Mouse (Mus musculus) brain, embryonic 14.5 days (tissue): Measurements from ENCODE around the gene Phkb.

Source experiments
- CTCF ChIP-seq: fragments of 200-500 bp; IDR thresholded peaks from 2 replicates; pipeline ENCODE4 v1.5.1; 2012; ENCODE audit warnings: inconsistent platforms, mild to moderate bottlenecking, moderate library complexity, borderline replicate concordance; ENCODE audit not compliant: insufficient read depth, insufficient read length; ENCODE audit errors: extremely low read depth
- POLR2A ChIP-seq: fragments of 200-500 bp; IDR thresholded peaks from 2 replicates; pipeline ENCODE4 v1.6.1; 2012; ENCODE audit warnings: mild to moderate bottlenecking, inconsistent platforms, borderline replicate concordance; ENCODE audit not compliant: poor library complexity, insufficient read depth, insufficient read length, severe bottlenecking; ENCODE audit errors: extremely low read depth

DNA sequence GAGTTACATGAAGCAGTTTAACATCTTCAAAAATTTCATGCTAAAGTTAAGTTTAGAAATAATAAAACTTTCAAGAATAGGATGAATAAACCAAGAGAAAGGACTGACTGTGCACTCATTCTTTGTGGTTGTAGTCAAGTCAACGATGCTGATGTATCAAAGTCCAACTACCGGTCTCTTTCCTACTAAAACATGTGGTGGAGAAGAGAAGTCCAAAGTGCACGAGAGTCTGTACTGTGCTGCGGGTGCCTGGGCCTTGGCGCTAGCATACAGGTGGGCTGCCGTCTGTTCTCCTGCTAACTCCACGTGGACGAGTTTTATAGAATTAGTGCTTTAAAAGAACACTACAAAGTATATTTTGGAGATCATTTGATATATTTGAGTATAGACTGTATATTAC, 37.2 kb downstream of the Phkb start:
- TF ChIP-seq POLR2A (no peak), CTCF (no peak)
